In genomic region chr3:9153690-9154089, GRCm38 (mm10) we compare ENCODE assay signal across 13 mouse cellular contexts.
DNase-seq lines count a peak whose midpoint lies in the region; ATAC-seq and TF ChIP-seq lines count a peak whose summit lies in the region.
"Had no signal": no experiment of that assay in that cellular context is flagged by ENCODE, and none has a peak within 500 bp of the region (broad histone marks: within the 10 kb centered on the region; RNA-seq: fewer than 3 reads in every experiment).

No protein-coding gene starts in this region.

- H3K27ac ChIP-seq in kidney, embryonic 16.5 days (ENCODE audit: low read length): no peak overlapping the region
- H3K27ac ChIP-seq: embryonic facial prominence, embryonic 13.5 days; kidney, embryonic 15.5 days; limb, embryonic 15.5 days had no signal

- no peak overlapping the region for H3K9ac ChIP-seq in kidney, embryonic 16.5 days (replicated peaks; ENCODE audit: low read length)
- H3K9ac ChIP-seq: embryonic facial prominence, embryonic 13.5 days; heart, embryonic 12.5 days; kidney, embryonic 15.5 days; limb, embryonic 15.5 days had no signal

- H3K9me3 ChIP-seq in kidney, embryonic 16.5 days (ENCODE audit: low read length): no peaks in the 10 kb centered on the region
- H3K9me3 ChIP-seq: embryonic facial prominence, embryonic 13.5 days; heart, embryonic 12.5 days; kidney, embryonic 15.5 days; limb, embryonic 15.5 days; megakaryocyte, embryonic 14.5 days had no signal

- no peaks in the 10 kb centered on the region for H3K27me3 ChIP-seq in kidney, embryonic 16.5 days (ENCODE audit: insufficient read depth, low read length)
- H3K27me3 ChIP-seq: embryonic facial prominence, embryonic 13.5 days; heart, embryonic 12.5 days; kidney, embryonic 15.5 days; limb, embryonic 15.5 days; megakaryocyte, embryonic 14.5 days had no signal

- no peaks in the 10 kb centered on the region for H3K36me3 ChIP-seq in kidney, embryonic 16.5 days (ENCODE audit: insufficient read depth, low read length)
- H3K36me3 ChIP-seq: embryonic facial prominence, embryonic 13.5 days; heart, embryonic 12.5 days; kidney, embryonic 15.5 days; limb, embryonic 15.5 days had no signal

- no peak for DNase-seq in kidney, adult 11 months
- peak; percentile 43 to 49 for DNase-seq in cerebellum, adult 18-20 months
- peak; percentile 73 for DNase-seq in naive thymus-derived CD4-positive, alpha-beta T cell, adult 2 months (ENCODE audit: low read depth)
- no peak for DNase-seq in layer of hippocampus, postnatal 14 days (ENCODE audit: low spot score in 2 of 2)
- no peak for DNase-seq in lung, adult 2 months
- DNase-seq in yolk sac, embryonic 10.5 days (ENCODE audit: low spot score): no peak

- no peak for TF ChIP-seq CTCF in lung, adult 2 months (IDR thresholded peaks at IDR 0.05; ENCODE audit: insufficient read depth, low read length)

- no peak overlapping the region for H3K4me3 ChIP-seq in kidney, embryonic 16.5 days (ENCODE audit: low read length)
- H3K4me3 ChIP-seq in lung, adult 2 months (replicated peaks; ENCODE audit: extremely low read depth, low read depth, low read length): no peak overlapping the region
- H3K4me3 ChIP-seq: embryonic facial prominence, embryonic 13.5 days; heart, embryonic 12.5 days; kidney, embryonic 15.5 days; limb, embryonic 15.5 days had no signal

- ATAC-seq in kidney, embryonic 16.5 days (ENCODE audit: low FRiP score, low TSS enrichment): peak; percentile 31; the same call in 1 of the 2 replicates
- peak; percentile 86 for ATAC-seq in CD4-positive, CD25-positive, alpha-beta regulatory T cell, adult 4 months

- no peak for TF ChIP-seq POLR2A in lung, adult 2 months (IDR thresholded peaks at IDR 0.05; ENCODE audit: borderline replicate concordance, extremely low read depth, low read depth, low read length)

- no peaks in the 10 kb centered on the region for H3K4me1 ChIP-seq in kidney, embryonic 16.5 days (ENCODE audit: insufficient read depth, low read length)
- no peaks in the 10 kb centered on the region for H3K4me1 ChIP-seq in lung, adult 2 months (ENCODE audit: control insufficient read depth, insufficient read depth, low read length)

- H3K4me2 ChIP-seq in kidney, embryonic 16.5 days (replicated peaks; ENCODE audit: low read depth, low read length): no peak overlapping the region
- H3K4me2 ChIP-seq: embryonic facial prominence, embryonic 13.5 days; heart, embryonic 12.5 days; kidney, embryonic 15.5 days; limb, embryonic 15.5 days had no signal

- 43% methylated on average over 5 of the region's 5 CpGs for WGBS in kidney, embryonic 16.5 days
- 50% methylated on average over 5 of the region's 5 CpGs for WGBS in lung, adult 2 months

Comparison
In these comparisons a context has a peak if more than half of its experiments do, and no peak if none do; other contexts are left out.
1. DNase-seq: peak in cerebellum, adult 18-20 months (2 of 2) and naive thymus-derived CD4-positive, alpha-beta T cell, adult 2 months (single experiment); none in kidney, adult 11 months (single experiment), layer of hippocampus, postnatal 14 days (0 of 2), lung, adult 2 months (single experiment) and yolk sac, embryonic 10.5 days (single experiment).